Mouse (Mus musculus) bone marrow macrophage, adult 2 months (primary cell): ENCODE data around the gene Fis1.

Source experiments
- CTCF ChIP-seq: IDR thresholded peaks from 2 replicates; pipeline ENCODE4 v1.5.1; 2012; ENCODE audit warnings: low read depth, mild to moderate bottlenecking, low read length, moderate library complexity
- POLR2A ChIP-seq: IDR thresholded peaks from 2 replicates; pipeline ENCODE4 v1.6.1; 2012; ENCODE audit warnings: mild to moderate bottlenecking, low read depth, low read length, borderline replicate concordance

DNA sequence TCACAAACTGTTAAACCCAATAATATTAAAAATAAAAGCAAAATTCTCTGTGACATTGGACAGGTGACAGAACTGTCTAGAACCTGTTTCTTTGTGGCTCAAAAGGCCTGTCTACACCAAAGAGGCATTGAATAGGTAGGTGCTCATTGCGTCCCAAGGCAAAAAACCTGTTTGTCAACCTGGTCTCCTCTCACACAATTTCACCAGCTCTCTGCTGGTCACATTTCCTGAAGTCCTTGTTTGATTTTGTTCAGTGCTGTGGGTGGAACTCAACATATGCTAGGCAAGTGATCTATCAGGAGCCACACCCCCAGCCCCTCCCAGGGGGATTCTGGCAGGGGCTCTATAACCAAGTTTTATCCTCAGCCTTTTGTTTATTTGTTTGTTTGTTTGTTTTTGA, 4.2 kb downstream of the Fis1 start:
- TF ChIP-seq CTCF, result no peak
- no peak for TF ChIP-seq POLR2A
